Mouse (Mus musculus) midbrain, embryonic 11.5 days (tissue): ENCODE measurements around the gene Dolpp1. TPM values are rescaled to one million over a fixed set of nuclear protein-coding genes. Genes with fewer than 3 reads are reported as not detected.

Experiments
- ATAC-seq: fragments of 200-750 bp; cut with Nextera tagmentation; 2 replicates; pipeline ENCODE4 v1.8.0; 2017; ENCODE audit warnings: moderate TSS enrichment, moderate library complexity; ENCODE audit not compliant: low FRiP score
- DNase-seq: peaks from one replicate; pipeline ENCODE4 v3.0.0; 2015; ENCODE audit warnings: low spot score; ENCODE audit errors: missing footprints
- H3K27ac ChIP-seq: fragments of 300-500 bp; sonication (generic); 2 replicates; pipeline ENCODE4 v1.5.1; 2014; ENCODE audit warnings: low read depth, low read length
- H3K27me3 ChIP-seq: fragments of 300-500 bp; sonication (generic); 2 replicates; pipeline ENCODE4 v1.6.1; 2014; ENCODE audit warnings: mild to moderate bottlenecking, low read length, moderate library complexity, mixed read lengths; ENCODE audit not compliant: control insufficient read depth, insufficient read depth
- H3K36me3 ChIP-seq: fragments of 300-500 bp; sonication (generic); 2 replicates; pipeline ENCODE4 v1.6.1; 2014; ENCODE audit warnings: mild to moderate bottlenecking, low read length, moderate library complexity, mixed read lengths; ENCODE audit not compliant: control insufficient read depth, insufficient read depth
- H3K4me1 ChIP-seq: fragments of 300-500 bp; sonication (generic); 2 replicates; pipeline ENCODE4 v1.6.1; 2014; ENCODE audit warnings: low read length; ENCODE audit not compliant: control insufficient read depth, insufficient read depth
- H3K4me2 ChIP-seq: fragments of 300-500 bp; sonication (generic); 2 replicates; pipeline ENCODE4 v1.6.1; 2014; ENCODE audit warnings: mild to moderate bottlenecking, moderate library complexity
- H3K4me3 ChIP-seq: fragments of 300-500 bp; sonication (generic); 2 replicates; pipeline ENCODE4 v1.5.1; 2014; ENCODE audit warnings: low read depth, low read length
- H3K9ac ChIP-seq: fragments of 300-500 bp; sonication (generic); 2 replicates; pipeline ENCODE4 v1.6.1; 2014; ENCODE audit warnings: low read length
- H3K9me3 ChIP-seq: fragments of 300-500 bp; sonication (generic); 2 replicates; pipeline ENCODE4 v1.6.1; 2016; ENCODE audit warnings: low read length; ENCODE audit not compliant: control insufficient read depth
- WGBS: fragments of 180-500 bp; shearing (Covaris S2); extraction: QIAGEN DNeasy Blood & Tissue Kit; methylation state at CpG from one replicate; pipeline ENCODE4 v1.1.7; 2014; 5-methylcytosine and 5-hydroxymethylcytosine counted together
- polyA plus RNA-seq: library from polyadenylated mRNA; unstranded; fragments of >200 nt; fragmentation: Nextera tagmentation; extraction: Ambion mirVana; gene quantifications from 2 replicates; pipeline ENCODE4 v1.2.1, GENCODE M21; 2014

Dolpp1 gene
- polyA plus RNA-seq, 1 experiment from 2014 or later: 45.8 TPM

DNA sequence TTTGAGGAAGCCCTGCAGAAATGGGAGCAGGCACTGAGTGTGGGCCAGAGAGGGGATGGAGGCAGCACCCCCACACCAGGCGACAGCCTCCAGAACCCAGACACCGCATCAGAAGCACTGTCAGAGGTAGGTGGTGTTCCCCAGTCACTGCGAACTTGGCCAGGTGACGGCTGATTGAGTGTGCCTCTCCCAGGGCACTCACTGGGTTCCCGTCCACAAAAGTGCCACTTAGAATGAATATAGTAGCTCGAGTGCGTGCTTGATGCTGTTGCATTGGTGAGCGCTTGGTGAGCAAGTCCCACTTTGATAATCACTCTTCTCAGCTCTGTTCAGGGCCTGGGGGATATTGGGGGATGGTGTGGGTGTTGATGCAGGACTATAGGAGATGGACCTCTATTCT, 20.5 kb upstream of the Dolpp1 start:
- H3K27me3 ChIP-seq: no peaks in the 10 kb centered on the region
- DNase-seq (no peak), ATAC-seq (no peak)
- H3K4me1 ChIP-seq: no peaks in the 10 kb centered on the region
- H3K36me3 ChIP-seq: peaks cover 42% of the 10 kb centered on the region
- no peak overlapping the region for H3K9ac ChIP-seq
- no peaks in the 10 kb centered on the region for H3K9me3 ChIP-seq
- no peak overlapping the region for H3K4me2 ChIP-seq
- WGBS: 96% methylated on average over 8 of the region's 8 CpGs
- H3K27ac ChIP-seq: no peak overlapping the region
- no peak overlapping the region for H3K4me3 ChIP-seq

DNA sequence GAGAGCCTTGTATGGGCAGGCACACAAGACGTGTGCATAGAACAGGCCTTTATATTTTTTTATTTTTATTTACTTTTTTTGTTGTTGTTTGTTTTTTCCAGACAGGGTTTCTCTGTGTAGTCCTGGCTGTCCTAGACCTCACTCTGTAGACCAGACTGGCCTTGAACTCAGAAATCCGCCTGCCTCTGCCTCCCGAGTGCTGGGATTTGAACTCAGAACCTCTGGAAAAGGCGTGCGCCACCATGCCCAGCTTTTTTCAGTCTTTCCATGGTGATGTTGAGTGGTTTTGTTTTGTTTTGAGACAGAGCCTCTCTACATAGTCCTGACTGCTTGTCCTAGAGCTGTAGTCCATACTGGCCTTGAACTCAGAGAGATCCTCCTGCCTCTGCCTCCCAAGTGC, 19.3 kb upstream of the Dolpp1 start:
- no peak overlapping the region for H3K9ac ChIP-seq
- ATAC-seq: no peak
- H3K27me3 ChIP-seq: no peaks in the 10 kb centered on the region
- H3K9me3 ChIP-seq: no peaks in the 10 kb centered on the region
- peaks cover 39% of the 10 kb centered on the region for H3K36me3 ChIP-seq
- no peak for DNase-seq
- H3K4me2 ChIP-seq: no peak overlapping the region
- no peaks in the 10 kb centered on the region for H3K4me1 ChIP-seq
- no peak overlapping the region for H3K27ac ChIP-seq
- 98% methylated on average over 5 of the region's 5 CpGs for WGBS
- H3K4me3 ChIP-seq: no peak overlapping the region

DNA sequence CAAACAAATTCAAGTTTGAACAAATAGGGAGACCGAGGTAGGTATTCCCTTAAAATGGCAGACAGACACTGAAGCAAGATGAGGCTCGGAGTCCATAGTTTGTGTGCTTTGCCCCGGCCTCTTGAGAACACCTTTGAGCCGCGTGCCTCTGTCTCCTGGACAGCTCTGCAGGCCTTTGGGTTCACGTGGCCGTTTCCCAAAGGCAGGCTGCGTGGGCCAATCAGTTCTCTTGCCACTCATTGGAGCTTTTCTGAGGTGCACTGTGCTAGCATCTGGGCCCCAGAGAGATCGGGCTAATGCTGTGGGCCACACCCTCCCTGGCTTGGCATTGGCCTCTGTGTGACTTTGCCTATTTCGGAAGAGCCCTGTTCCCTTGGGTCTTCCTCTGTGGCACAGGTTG, 16.2 kb upstream of the Dolpp1 start:
- Histone ChIP-seq H3K9me3 (no peaks in the 10 kb centered on the region), H3K4me2 (no peak overlapping the region), H3K4me1 (no peaks in the 10 kb centered on the region), H3K9ac (no peak overlapping the region), H3K27ac (no peak overlapping the region), H3K27me3 (no peaks in the 10 kb centered on the region), H3K4me3 (no peak overlapping the region), H3K36me3 (peaks cover 33% of the 10 kb centered on the region)
- 89% methylated on average over 10 of the region's 10 CpGs for WGBS
- ATAC-seq (no peak), DNase-seq (no peak)

DNA sequence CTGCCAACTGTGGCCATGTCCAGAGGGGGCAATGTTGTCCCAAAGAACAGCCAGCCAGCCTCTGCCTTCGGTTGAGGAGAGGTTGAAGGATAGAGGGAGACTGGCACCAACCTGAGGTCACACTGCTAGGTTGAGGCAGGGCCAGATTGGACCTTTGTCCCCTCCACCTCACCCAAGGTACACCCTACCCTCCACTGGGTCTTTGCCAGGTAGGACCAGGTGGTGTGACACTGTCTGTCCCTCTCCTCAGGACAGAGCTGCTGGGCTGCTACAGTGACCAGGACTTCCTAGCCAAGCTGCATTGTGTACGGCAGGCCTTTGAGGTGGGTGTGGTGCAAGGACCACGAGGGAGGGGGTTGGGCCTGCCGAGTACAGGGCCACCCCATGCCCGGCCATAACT, 14.3 kb upstream of the Dolpp1 start:
- H3K4me2 ChIP-seq: no peak overlapping the region
- 82% methylated on average over 5 of the region's 5 CpGs for WGBS
- peaks cover 22% of the 10 kb centered on the region for H3K36me3 ChIP-seq

DNA sequence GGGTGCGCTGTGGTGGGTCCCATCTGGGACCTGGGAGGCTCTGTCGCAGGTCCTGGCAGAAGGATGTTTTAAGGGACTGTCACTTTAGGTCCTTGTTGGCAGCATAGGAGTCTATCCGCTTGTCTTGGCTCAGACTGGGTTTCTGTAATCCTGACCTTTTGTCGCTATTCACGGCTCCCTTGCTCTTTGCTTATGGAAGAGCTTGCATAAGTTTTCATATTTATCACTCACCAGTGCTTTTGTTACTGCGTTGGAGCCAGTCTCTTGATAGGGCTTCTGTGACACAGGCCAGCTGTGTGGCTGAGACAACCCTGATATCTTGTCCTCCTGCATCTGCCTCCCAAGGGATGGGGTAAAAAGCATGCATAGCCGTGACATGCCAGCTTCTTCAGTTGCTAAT, 12.7 kb upstream of the Dolpp1 start:
- Histone ChIP-seq H3K27me3 (no peaks in the 10 kb centered on the region), H3K4me1 (no peaks in the 10 kb centered on the region), H3K9ac (no peak overlapping the region), H3K4me2 (no peak overlapping the region), H3K4me3 (no peak overlapping the region), H3K9me3 (no peaks in the 10 kb centered on the region), H3K27ac (no peak overlapping the region), H3K36me3 (peaks cover 16% of the 10 kb centered on the region)
- WGBS: 92% methylated on average over 7 of the region's 7 CpGs
- DNase-seq: no peak
- ATAC-seq: no peak

More for the DNA sequence above, 14.3 kb upstream of the Dolpp1 start:
- H3K9ac ChIP-seq: no peak overlapping the region
- H3K27ac ChIP-seq: no peak overlapping the region
- no peaks in the 10 kb centered on the region for H3K4me1 ChIP-seq
- no peak overlapping the region for H3K4me3 ChIP-seq
- DNase-seq: no peak
- ATAC-seq: no peak
- H3K9me3 ChIP-seq: no peaks in the 10 kb centered on the region
- H3K27me3 ChIP-seq: no peaks in the 10 kb centered on the region

DNA sequence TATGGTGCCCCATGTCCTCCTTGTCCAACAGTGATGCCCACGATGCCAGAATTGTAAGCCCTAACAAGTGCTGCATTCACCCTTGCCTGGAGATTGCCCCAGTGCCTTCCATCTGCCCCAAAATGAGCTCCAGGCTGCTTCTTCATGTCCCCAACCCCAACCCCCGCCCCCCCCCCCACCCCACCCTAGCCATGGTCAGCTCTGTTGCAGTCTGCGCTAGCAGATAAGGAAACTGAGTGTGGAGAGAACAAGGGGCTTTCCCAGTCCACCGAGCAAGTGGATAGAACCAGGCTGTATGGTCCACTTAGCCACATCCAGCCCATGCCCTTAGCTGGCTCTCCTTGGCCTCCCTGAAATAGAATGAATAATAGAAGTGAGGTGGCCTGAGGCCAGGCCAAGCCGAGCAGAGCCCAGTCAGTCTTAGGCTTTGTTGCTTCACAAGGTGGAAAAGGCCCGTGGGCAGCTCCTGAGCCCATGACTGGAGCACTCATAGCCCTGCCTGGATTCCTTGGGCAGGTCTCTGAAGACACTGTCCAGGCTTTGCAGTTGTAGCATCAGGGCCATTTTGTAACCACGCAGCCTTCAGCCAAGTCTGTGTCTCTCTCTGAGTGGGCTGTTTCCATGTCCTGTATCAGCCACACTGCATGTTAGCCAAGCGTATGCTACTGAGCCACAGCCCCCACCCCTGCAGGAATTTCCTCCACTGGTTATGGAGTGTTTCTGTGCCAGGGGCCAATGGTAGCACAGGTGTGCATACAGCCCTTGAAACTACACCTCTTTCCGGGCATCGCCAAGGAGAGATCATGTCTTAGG, 11.3 kb upstream of the Dolpp1 start:
- H3K27ac ChIP-seq: no peak overlapping the region
- no peaks in the 10 kb centered on the region for H3K4me1 ChIP-seq
- H3K27me3 ChIP-seq: no peaks in the 10 kb centered on the region
- H3K36me3 ChIP-seq: peaks cover 13% of the 10 kb centered on the region
- DNase-seq (no peak), ATAC-seq (no peak)
- H3K9ac ChIP-seq: no peak overlapping the region
- H3K4me2 ChIP-seq: no peak overlapping the region
- H3K9me3 ChIP-seq: no peaks in the 10 kb centered on the region
- H3K4me3 ChIP-seq: no peak overlapping the region
- WGBS: 89% methylated on average over 10 of the region's 10 CpGs

DNA sequence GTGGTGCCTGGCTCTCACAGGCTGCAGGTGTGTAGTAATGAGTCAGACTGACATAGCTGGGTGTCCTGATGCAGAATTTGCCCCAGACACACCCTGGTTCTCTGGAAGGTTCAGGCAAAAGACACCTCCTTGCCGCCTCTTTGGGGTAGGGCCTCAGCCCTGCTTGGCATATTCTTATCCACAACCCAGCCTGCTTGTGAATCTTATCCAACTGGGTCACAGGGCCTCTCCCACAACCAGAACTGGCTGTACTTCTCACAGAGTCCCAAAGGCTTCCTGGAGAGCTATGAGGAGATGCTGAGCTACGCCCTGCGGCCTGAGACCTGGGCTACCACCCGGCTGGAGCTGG, 10.7 kb upstream of the Dolpp1 start:
- H3K4me1 ChIP-seq: no peaks in the 10 kb centered on the region
- H3K4me2 ChIP-seq: no peak overlapping the region
- ATAC-seq (no peak), DNase-seq (no peak)
- WGBS: 90% methylated on average over 4 of the region's 4 CpGs
- H3K36me3 ChIP-seq: peaks cover 13% of the 10 kb centered on the region
- H3K27me3 ChIP-seq: no peaks in the 10 kb centered on the region
- no peaks in the 10 kb centered on the region for H3K9me3 ChIP-seq
- H3K4me3 ChIP-seq: no peak overlapping the region
- no peak overlapping the region for H3K9ac ChIP-seq
- H3K27ac ChIP-seq: no peak overlapping the region

DNA sequence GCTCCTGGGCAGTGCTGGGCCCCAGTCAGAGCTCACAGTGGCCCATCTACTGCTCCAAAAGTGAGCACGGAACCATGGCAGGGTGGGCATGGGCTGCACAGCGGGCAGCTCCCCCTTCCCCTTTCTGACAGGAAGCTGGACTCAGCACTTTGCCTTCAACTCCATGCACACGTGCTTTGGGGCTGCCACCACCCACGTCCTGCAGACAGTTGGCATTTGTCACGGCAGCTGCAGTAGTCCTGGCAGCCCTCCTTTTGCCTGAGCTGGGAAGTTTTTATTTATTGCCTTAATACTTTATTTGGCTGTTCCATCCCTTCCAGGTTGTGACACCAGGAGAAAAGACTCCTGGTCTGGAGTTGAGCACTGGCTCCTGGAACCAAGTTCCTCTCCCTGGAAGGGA, 7.2 kb upstream of the Dolpp1 start:
- Histone ChIP-seq H3K36me3 (peaks cover 7% of the 10 kb centered on the region), H3K9ac (no peak overlapping the region), H3K4me1 (no peaks in the 10 kb centered on the region), H3K4me2 (no peak overlapping the region), H3K27me3 (no peaks in the 10 kb centered on the region), H3K4me3 (no peak overlapping the region), H3K27ac (no peak overlapping the region), H3K9me3 (no peaks in the 10 kb centered on the region)
- ATAC-seq (no peak), DNase-seq (no peak)
- WGBS: 86% methylated on average over 5 of the region's 5 CpGs

DNA sequence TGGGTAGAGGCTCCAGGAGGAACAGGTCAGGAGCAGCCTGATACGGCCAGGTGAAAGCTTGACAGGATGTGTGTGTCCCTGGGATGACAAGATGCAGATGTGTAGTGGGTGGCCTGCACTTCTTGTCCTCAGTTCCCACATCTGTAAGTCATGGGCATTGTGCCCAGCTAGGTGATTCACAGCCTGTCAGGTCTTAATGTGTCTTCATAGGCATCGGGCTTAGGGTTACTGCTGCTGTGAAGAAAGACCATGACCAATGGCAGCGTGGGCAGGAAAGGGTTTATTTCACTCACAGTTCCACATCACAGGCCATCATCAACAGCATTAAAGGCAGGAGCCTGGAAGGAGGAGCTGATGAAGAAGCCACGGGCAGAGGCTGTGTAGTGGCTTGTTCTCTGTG, 6.5 kb upstream of the Dolpp1 start:
- Histone ChIP-seq H3K4me3 (no peak overlapping the region), H3K36me3 (peaks cover 7% of the 10 kb centered on the region), H3K4me2 (no peak overlapping the region), H3K9ac (no peak overlapping the region), H3K27ac (no peak overlapping the region), H3K9me3 (no peaks in the 10 kb centered on the region), H3K27me3 (no peaks in the 10 kb centered on the region), H3K4me1 (no peaks in the 10 kb centered on the region)
- DNase-seq: no peak
- 82% methylated on average over 4 of the region's 4 CpGs for WGBS
- ATAC-seq: no peak
